ENCODE assay signal across 8 mouse cellular contexts in the genomic region with DNA sequence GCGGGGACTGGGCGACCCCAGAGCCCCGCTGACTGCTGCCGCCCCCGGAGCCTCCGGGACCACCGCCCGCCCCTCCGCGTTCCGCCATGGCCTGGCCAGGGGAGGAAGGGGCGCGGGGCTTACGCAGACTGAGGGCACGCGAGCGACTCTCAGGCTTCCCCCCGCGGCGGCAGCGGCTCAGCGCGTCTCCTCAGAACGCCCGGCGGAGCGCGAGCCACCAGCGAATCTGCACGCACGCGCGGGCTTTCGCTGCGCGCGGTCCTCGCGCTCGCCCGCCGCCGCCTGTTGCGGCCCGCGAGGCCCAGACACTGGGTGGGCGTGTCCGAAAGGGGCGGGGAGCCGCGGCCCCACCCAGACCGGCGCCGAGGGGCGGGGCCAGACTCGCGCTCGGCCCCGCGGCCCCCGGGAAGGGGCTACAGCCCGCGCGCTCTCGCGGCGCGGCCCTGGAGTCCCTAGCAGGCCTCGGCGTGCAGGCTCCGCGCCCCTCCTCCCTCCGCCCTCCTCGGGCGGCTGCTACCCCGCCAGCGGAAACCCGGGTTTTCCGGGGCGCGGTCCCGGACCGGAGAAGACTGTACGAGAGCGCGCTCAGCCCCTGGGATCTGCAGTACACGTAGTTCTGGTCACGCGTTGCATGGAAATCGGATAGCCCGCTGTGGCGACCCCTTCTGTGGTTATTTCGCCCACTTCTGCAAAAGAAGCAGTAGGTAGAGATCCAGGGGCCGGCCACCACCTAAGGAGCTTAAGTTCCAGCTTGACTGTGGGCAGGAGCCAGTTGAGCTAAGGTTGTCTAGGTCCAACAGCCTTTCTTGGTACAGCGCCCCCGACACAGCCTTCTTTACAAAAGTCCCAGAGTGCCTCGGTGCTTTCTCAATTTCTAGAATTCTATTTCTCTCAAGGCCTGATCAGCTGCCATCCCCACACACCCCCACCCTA. TPM values are rescaled to one million over a fixed set of nuclear protein-coding genes. Genes with fewer than 3 reads are reported as not detected.
DNase-seq lines count a peak whose midpoint lies in the region; ATAC-seq and TF ChIP-seq lines count a peak whose summit lies in the region.

A gene (minus strand): TSS at position 319 of the 933 bp plus-strand sequence.

- WGBS in embryonic facial prominence, embryonic 14.5 days = 0% methylated on average over 20 of the region's 97 CpGs
- under 1% methylated on average over 64 of the region's 97 CpGs for WGBS in limb, embryonic 14.5 days
- under 1% methylated on average over 79 of the region's 97 CpGs for WGBS in midbrain, postnatal 0 days

- H3K27ac ChIP-seq in embryonic facial prominence, embryonic 14.5 days (replicated peaks; ENCODE audit: low read depth, low read length) = peak within 1 kb of the TSS; percentile 96
- H3K27ac ChIP-seq in limb, embryonic 14.5 days (replicated peaks; ENCODE audit: low read depth, low read length) = peak within 1 kb of the TSS; percentile 89
- H3K27ac ChIP-seq in midbrain, postnatal 0 days (ENCODE audit: low read depth, low read length) = peak within 1 kb of the TSS; percentile 90

- no peaks in the 10 kb centered on the region for H3K27me3 ChIP-seq in embryonic facial prominence, embryonic 14.5 days (replicated peaks; ENCODE audit: control insufficient read depth, insufficient read depth, low read length)
- no peaks in the 10 kb centered on the region for H3K27me3 ChIP-seq in limb, embryonic 14.5 days (ENCODE audit: control insufficient read depth, insufficient read depth, low read length)
- H3K27me3 ChIP-seq in midbrain, postnatal 0 days (ENCODE audit: insufficient read depth, low read length) = no peaks in the 10 kb centered on the region

- peak within 1 kb of the TSS; percentile 96 for H3K4me3 ChIP-seq in embryonic facial prominence, embryonic 14.5 days (ENCODE audit: low read depth, low read length)
- peak within 1 kb of the TSS; percentile 98 for H3K4me3 ChIP-seq in limb, embryonic 14.5 days (replicated peaks; ENCODE audit: low read length)
- H3K4me3 ChIP-seq in midbrain, postnatal 0 days (ENCODE audit: low read depth, low read length) = peak within 1 kb of the TSS; percentile 97

- peaks cover 44% of the 10 kb centered on the region for H3K36me3 ChIP-seq in embryonic facial prominence, embryonic 14.5 days (ENCODE audit: control insufficient read depth, insufficient read depth, low read length)
- peaks cover 36% of the 10 kb centered on the region for H3K36me3 ChIP-seq in limb, embryonic 14.5 days (ENCODE audit: control insufficient read depth, insufficient read depth, low read length)
- peaks cover 19% of the 10 kb centered on the region for H3K36me3 ChIP-seq in midbrain, postnatal 0 days (ENCODE audit: insufficient read depth, low read length)

- peaks cover 21% of the 10 kb centered on the region for H3K4me1 ChIP-seq in embryonic facial prominence, embryonic 14.5 days (ENCODE audit: control insufficient read depth, insufficient read depth, low read length)
- H3K4me1 ChIP-seq in limb, embryonic 14.5 days (ENCODE audit: control insufficient read depth, insufficient read depth, low read length) = peaks cover 17% of the 10 kb centered on the region
- peaks cover 5% of the 10 kb centered on the region; the same call in 1 of the 2 replicates for H3K4me1 ChIP-seq in midbrain, postnatal 0 days (ENCODE audit: insufficient read depth, low read length)

- H3K9ac ChIP-seq in embryonic facial prominence, embryonic 14.5 days (ENCODE audit: low read depth, low read length) = peak within 1 kb of the TSS; percentile 91
- H3K9ac ChIP-seq in limb, embryonic 14.5 days (ENCODE audit: low read depth, low read length, severe bottlenecking) = peak within 1 kb of the TSS; percentile 91
- peak within 1 kb of the TSS; percentile 97 for H3K9ac ChIP-seq in midbrain, postnatal 0 days (replicated peaks; ENCODE audit: low read length, poor library complexity, severe bottlenecking)

- peak; percentile 93 for ATAC-seq in embryonic facial prominence, embryonic 14.5 days (ENCODE audit: low read depth)
- peak; percentile 91 for ATAC-seq in limb, embryonic 14.5 days (ENCODE audit: low FRiP score, low read depth)
- peak; percentile 87 for ATAC-seq in midbrain, postnatal 0 days (ENCODE audit: low FRiP score)

- H3K9me3 ChIP-seq in embryonic facial prominence, embryonic 14.5 days (ENCODE audit: control insufficient read depth, low read length) = no peaks in the 10 kb centered on the region
- no peaks in the 10 kb centered on the region for H3K9me3 ChIP-seq in limb, embryonic 14.5 days (ENCODE audit: control insufficient read depth, low read length)
- no peaks in the 10 kb centered on the region for H3K9me3 ChIP-seq in midbrain, postnatal 0 days (ENCODE audit: low read length)

- DNase-seq in 3134 (ENCODE audit: extremely low read depth, insufficient read length, low spot score) = peak; percentile 55
- DNase-seq in adrenal gland, postnatal 36 days = peak; percentile 92 to 95
- DNase-seq in embryonic facial prominence, embryonic 14.5 days (ENCODE audit: low spot score) = peak; percentile 96
- DNase-seq in heart, adult 8-10 months (ENCODE audit: low spot score) = peak; percentile 88
- peak; percentile 81 for DNase-seq in kidney, adult 9 months
- DNase-seq in limb, embryonic 14.5 days (ENCODE audit: low spot score) = peak; percentile 91
- peak; percentile 93 for DNase-seq in midbrain, postnatal 0 days (ENCODE audit: low spot score)
- peak; percentile 79 to 84 for DNase-seq in spleen, postnatal 14 days (ENCODE audit: low spot score in 2 of 2)

- peak within 1 kb of the TSS; percentile 82 for H3K4me2 ChIP-seq in embryonic facial prominence, embryonic 14.5 days (ENCODE audit: low read depth, low read length)
- H3K4me2 ChIP-seq in limb, embryonic 14.5 days (replicated peaks; ENCODE audit: low read depth, low read length, severe bottlenecking) = peak within 1 kb of the TSS; percentile 69
- H3K4me2 ChIP-seq in midbrain, postnatal 0 days (ENCODE audit: low read depth, low read length, poor library complexity, severe bottlenecking) = peak within 1 kb of the TSS; percentile 89

- peak; percentile 37; the same call in 1 of the 2 replicates for TF ChIP-seq CTCF in midbrain, postnatal 0 days (IDR thresholded peaks at IDR 0.05)

- peak; percentile 66; the same call in 1 of the 2 replicates for TF ChIP-seq POLR2A in limb, embryonic 14.5 days (IDR thresholded peaks at IDR 0.05; ENCODE audit: borderline replicate concordance, extremely low read depth, insufficient read depth, insufficient read length)

RNA-seq across cellular contexts. Expression of the gene that starts here (rescaled TPM):
- 10 to 100 TPM; 15.6 to 23.6 TPM for total RNA-seq in adrenal gland, postnatal 36 days (2021)
- 28.1 and 30.9 TPM in 2 replicates for polyA plus RNA-seq in embryonic facial prominence, embryonic 14.5 days (2014; fragmentation: Nextera tagmentation; extraction: Ambion mirVana)
- 10 to 100 TPM; 18.6 to 21.9 (median 20.8) TPM for total RNA-seq in heart, adult 8-10 months (2022)
- 42.0 and 53.7 TPM in 2 replicates for polyA plus RNA-seq in limb, embryonic 14.5 days (2012; rRNA removed)
- polyA plus RNA-seq in limb, embryonic 14.5 days (2014; fragmentation: Nextera tagmentation; extraction: Ambion mirVana) = 30.7 and 33.1 TPM in 2 replicates
- total RNA-seq in midbrain, postnatal 0 days (2014; rRNA removed) = 86.4 and 124 TPM in 2 replicates
- polyA plus RNA-seq in midbrain, postnatal 0 days (2015; fragmentation: Nextera tagmentation; extraction: Ambion mirVana) = 47.9 and 49.9 TPM in 2 replicates

Comparison
In these comparisons a context has a peak if more than half of its experiments do, and no peak if none do; other contexts are left out.
1. Peak in every context shown above with its lines: DNase-seq, ATAC-seq, H3K4me3 ChIP-seq and H3K27ac ChIP-seq.